Mouse (Mus musculus): ENCODE measurements at regions not wholly inside any gene's neighbourhood (a gene's known extent, or its start where the extent isn't known, plus 50 kb on each side); places are given as distances from the start of the nearest gene placed in this dataset.

DNA sequence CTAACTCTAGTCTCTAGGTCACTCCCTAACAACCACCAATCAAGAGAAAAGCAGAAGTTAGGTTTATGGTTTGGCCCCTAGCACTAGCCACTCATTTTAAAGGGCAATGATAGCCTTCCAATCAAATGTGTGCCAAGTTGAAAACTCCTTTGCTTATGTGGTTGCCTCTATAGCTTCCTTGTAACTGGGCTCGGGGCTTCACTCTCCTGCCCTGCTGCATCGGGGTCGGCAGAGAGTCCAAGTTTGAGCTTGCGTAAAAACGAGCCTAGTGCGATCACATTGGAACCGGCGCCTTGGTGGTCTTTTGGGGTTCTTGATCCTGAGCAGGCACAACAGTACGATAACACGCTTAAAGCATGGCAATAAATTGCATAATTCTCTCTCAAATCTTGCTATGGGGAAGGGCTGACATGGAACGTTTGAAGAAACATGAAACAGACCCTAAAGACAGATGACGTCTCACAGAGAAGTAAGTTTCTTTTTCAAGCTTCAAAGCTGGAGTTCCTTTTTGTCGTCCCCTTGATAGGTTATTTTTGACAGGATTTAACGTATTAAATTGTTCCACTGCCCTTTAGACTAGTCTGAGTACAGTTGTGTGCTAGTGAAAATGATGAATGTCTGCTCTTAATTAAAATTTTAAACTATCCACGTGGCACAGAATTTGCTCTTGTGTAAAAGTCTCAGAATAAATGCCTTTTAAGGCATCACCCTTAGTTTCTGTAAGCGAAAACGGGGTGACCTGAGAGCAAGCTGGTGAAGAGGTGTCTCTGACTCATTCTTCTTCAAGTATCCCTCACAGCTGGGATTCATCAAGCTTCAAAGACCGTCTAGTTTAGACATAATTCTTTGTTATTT lies 52.0 kb downstream of the 4930426L09Rik start:
- DNase-seq: no peak

DNA sequence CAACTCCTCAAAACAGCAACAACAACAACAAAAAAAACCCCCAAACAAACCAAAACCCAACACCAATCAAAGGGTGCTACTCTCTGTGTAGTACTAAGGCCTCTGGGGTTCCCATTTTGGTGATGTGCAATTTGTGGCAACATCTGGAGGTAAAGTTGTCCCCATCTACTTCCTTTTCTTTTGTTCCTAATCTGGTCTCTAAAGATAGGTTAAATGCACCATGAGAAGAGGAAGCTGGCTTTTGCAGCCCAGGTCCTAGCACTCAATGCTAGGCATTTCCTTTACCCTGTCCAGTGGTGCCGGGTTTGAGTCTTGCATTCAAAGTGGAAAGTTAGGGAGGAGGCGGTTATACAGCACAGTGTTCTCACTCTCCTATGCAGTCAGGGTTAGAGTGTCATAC lies 57.4 kb downstream of the 4930426L09Rik start:
- no peak for DNase-seq

DNA sequence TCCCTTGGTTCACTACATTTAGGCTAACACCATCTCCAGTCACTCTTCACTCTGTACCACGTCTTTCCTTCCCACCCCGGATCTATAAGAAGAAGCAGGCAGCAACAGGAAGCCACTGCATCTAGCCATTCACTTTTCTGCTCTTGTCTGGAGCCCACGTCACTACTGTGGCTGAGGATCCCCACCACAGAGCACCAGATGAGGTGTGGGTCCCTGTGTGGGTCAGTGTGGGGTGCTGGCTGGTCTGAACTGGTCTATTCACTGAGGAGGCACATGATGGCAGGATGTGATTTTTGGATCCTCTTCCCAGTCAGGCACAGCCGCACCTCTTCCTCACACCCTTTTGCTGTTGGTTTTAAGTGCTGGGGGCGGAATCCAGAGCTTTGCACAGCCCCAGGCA lies 59.7 kb downstream of the 4930426L09Rik start:
- no peak for DNase-seq

DNA sequence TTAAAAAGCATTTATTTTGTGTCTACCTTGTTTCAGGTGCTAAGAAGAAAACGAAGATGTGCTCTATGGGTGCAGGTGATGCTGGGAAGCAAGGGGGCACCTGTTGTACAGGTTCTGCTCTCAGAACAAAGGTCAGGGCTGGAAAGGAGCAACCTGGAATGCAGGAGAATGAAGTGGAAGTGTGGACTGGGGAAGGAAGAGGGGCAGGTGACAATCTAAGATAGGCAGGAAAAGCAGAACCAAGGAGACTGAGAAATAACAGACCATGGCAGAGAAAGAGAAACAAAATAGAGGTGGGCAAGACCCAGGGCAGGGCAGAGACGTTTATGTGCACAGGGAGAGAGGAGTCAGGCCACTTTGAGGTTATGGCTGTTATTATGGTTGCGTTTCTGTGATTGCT lies 60.6 kb downstream of the 4930426L09Rik start:
- no peak for DNase-seq

DNA sequence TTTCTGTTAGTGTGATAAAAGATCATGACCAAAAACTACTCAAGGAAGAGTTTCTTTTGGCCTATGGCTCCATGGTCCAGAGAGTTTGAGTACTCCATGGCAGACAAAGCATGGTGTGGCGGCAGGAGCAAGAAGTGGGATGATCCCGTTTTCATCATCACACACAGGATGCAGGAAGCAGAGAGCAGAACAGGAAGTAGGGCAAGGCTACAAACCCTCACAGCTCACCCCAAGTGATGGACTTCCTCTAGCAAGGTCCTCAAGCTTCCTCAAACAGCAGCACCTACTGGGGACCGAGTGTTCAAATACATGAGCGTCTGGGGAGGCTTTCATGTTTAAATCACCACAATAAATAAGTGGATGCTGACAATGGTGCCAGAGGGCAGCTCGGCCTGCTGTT lies 61.1 kb downstream of the 4930426L09Rik start:
- no peak for DNase-seq

DNA sequence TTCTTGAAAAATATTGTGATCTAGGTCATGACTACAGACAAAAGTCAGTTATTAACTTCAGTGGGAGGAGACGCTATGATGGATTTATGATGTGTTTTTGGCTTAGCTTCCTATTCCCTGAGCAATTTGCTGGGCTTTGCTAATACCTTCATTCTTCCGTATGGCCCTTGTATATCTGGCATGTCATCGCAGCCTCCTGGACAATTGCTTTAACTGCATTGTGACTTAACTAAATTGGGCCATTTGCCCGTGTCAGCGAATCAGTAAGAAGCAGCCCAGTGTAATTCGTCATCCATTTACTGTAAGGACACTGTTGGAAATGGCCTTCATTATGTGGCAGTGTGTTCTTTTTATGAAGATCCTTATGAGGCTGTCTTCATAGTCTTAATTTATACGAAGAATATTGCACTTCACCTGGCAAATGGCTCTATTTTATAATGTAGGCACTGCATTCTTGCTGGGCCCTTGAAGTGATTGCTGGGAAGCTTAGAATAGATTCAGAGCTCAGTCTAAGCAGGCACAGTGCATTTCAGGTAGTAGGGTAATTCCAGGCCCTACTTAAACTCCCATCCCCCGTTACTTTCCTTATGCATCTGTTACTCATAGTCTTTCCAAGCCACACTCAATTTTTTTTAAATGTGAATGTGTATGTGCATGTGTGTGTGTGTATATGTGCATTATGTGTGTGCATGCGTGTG lies 62.2 kb downstream of the 4930426L09Rik start:
- DNase-seq: no peak

DNA sequence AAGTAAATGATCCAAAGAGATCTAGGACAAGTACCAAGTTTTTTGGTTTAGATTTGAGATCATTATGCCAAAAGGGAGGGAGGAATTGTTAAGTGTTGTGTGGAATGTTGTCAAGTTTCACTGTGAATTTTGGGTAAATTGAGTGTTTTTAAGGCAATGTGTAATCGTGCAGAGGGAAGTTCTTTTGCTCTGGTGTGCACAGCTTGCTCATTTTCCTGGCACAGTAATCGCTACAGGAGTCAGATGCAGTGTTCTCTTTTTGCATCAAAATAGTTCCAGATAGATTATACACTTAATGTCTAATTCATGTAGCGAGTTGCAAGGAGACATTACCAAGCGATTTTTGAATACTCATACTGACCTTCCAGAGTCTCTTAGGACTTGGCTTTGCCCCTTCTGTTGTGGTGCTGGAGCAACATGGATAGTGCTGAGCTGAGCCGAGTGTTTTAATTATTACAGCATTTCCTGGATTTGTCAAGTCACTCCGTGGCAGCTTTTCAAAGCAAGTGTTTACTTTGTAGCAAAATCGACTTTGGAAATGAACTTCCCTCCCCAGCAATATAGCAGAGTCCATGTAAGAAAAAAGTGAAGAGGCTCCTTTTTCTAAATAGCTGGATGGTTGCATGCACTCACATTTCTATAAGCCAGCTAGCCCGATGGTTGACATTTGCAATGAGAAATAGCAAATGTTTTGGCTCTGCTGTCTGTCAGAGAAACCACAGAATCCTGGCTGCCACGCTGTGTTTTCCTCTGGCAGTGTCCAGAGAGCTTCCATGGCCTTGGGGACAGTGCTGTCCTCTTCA lies 66.6 kb downstream of the 4930426L09Rik start:
- DNase-seq: no peak

DNA sequence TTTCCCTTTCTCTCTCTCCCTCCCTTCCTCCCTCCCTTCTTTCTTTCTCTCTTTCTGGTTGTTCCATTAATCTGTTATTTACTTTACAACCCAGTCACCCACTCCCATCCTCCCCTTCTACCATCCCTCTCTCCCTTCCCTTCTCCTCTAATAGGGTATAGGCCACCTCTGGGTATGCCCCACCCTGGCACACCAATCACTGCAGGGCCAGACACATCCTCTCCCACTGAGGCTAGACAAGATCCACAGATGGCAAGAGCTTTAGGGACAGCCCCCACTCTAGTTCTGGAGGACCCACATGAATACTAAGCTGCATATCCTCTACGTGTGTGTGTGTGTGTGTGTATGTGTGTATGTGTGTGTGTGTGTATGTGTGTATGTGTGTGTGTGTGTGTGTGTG lies 67.4 kb downstream of the 4930426L09Rik start:
- DNase-seq: no peak

DNA sequence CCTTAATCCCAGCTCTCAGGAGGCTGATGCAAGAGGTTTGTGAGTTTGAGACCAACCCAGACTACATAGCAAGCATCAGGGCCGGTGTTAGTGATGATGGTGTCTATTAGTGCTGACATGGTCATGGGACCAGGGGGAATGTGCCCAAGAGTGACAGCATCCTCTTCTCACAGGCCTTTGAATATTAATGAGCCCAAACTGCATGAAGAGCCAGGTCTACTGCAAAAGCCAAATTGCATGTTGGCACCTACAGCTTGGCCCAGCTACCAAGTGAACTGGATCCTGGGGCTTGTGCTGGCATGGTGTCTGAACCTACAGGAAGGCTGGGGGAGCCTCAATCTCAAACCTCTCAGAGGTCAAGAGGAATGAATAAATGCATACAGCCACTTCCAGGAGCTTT lies 70.0 kb downstream of the 4930426L09Rik start:
- DNase-seq: no peak

DNA sequence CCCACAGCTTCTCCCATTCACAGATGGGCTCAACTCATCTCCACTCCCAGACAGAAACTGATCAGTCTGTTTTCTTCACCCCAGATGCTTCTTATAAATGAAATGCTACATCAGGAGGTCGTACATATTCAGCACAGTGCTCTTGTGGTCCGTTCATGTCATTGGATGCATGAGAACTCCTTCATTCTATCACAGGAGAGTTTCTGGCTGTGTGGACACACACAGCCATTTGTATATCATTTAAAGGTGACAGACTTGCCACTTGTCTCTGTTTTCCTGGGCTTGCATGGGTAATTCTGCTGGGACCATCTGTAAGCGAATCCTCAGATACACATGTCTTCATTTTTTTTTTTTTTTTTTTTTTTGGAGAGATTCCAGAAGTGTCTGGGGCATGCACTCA lies 85.7 kb downstream of the 4930426L09Rik start:
- no peak for DNase-seq

DNA sequence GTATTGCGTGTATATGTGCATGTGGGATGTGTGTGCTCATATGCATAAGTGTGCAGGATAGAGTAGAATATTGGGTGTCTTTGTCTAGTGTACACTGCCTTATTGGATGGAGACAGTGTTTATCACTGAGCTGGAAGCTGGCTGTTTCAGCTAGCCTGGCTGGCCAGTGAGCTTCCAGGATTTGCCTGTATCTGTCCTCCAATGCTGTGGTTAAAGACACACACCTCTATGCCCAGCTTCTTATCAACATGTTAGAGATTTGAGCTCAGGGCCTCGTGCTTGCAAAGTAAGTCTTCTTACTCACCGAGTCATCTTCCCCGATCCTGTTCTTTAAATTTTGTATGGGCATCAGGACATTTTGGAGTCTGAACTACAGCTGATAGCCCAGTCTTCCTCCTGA lies 87.0 kb downstream of the 4930426L09Rik start:
- no peak for DNase-seq

DNA sequence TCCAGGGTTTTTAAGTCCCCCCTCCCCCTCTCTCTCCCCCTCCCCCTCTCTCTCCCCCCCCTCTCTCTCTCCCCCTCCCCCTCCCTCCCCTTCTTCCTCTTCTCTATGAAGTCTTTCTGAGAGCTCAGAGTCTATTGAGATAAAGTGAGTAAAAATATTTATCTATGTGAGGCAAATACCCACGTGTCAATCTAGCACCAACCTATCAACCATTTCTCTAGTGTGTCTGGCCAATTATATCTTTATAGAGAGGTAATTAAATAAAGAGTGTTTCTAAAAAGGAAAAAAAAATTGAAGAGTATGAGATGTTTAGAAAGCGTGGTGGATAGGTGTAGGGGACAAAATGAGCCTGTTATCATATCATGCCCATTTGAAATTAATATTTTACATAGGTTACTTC lies 88.0 kb downstream of the 4930426L09Rik start:
- no peak for DNase-seq

DNA sequence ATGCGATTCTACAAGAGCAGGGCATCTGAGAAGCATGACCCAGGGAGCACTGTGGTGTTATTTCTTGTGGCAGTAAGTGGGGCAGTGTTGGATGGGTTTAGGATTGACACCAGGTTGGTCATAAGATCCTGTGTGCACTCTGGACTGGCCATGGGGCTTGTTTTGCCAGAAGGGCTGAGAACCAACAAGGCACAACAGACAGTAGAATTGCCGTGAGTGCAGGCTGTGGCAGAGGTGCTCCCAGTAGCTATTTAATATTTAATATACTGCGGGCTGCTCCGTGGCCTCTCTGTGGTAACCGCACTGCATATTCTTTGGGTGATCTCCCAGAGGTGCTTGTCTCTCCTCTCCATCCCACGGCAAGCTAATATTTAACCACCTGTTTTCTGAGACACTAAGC lies 88.5 kb downstream of the 4930426L09Rik start:
- DNase-seq: no peak

DNA sequence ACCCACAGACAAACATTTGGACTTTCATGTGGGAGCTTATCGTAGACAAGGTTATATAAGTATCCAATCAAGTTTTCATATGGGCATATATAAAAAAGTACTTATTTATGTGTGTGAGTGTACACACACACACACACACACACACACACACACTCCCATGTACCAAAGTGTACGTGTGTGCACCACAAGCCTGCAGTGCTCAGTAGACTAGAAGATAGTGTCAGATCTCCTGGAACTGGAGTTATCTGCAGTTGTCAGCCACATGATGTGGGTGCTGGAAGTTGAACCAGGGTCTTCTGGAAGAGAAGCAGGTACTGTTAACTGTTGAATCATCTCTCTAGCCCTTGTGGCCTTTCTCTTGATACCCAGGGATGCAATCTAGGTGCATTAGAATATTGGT lies 99.7 kb upstream of the Armc3 start:
- no peak for DNase-seq

DNA sequence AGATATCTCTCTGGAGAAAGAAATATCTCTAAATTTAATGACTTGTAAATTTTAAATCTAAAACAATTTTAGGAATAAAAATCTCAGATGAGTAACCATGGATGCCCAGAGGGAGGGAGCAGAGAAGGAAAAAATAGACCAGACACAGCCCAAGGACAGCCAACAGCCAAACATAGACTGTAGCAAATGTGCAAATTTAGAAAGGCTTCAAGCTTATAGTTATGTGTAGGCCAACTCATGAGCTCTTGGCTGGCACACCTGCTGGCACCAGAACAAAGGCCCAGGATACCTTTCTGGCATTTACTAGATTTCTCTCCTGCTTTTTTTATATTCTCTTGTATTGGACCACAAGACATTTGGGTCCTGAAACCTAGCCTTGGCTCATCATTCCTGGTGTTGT lies 90.3 kb upstream of the Armc3 start:
- DNase-seq: no peak

DNA sequence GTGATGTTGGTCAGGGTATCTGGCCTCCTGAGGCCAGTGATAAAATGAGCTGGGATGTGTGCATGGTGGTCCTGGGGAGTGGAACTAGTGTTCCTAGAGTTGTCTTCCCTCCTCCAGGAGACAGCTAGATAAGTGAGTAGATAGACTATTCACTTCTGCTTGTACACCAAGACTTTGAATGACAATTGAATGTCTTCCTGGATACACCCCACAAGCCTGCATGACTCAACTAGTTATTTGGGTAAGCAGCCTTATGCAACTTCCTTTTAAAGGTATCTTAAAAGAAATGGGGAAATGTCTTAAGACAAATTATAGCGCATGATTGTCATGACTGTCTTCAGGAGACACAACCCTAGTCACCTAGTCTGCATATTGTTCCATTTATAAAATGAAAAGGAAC lies 79.2 kb upstream of the Armc3 start:
- DNase-seq: no peak

DNA sequence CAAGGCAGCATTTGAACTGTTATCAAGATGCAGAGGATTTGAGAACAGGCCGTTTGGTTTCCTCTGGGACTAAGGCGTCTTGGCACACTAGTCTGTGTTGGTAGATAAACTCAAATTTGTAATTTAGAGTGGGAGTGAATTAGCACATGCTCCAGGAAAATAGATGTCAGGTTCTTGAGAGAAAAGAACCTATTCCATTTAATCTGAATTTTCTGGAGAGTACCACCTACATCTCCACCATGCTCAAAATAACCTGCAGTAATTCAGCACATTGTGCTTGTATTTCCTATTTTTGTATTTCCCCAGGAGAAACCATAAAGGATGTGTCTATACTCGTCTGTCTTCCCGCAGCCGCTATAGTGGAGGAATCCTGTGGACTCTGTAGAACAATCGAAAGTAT lies 66.2 kb upstream of the Armc3 start:
- no peak for DNase-seq

DNA sequence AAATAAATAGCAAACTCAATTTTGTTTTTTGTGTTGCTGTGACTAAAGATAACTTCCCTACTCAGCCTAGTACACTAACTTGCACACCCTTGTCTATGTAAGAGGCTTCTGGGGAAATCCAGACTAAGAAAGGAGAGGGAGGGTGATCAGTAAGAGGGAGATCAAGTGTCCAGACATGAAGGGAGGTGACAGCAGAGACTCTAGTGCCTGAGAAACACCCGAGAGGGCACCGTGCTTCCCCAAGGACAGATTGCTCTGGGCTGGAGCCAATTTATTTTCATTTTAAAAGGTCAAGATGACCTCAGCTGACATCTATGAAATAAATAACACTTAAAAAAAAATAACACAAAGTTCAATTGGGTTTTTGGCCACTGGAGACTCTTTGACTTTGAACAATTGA lies 56.5 kb upstream of the Armc3 start:
- no peak for DNase-seq

DNA sequence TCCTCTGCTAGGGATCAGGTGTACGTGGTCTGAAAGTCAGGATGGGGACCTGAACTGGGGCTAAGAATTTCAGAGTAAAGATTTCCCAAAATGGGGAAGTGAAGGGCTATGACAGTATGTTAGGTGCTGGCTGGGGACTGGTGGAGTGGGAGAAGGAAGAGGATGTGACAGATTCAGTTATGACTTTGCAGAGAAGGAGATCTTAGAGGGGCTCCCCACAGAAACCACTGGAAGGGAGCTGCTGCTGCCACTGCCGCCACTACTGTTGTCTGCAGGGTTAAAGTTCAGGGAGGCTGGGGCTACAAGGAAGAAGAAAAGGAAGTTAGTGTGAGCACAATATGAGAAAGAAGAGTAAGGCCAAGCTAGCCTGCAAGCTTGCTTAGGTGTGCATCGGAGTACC lies 53.7 kb upstream of the Armc3 start:
- DNase-seq: no peak

DNA sequence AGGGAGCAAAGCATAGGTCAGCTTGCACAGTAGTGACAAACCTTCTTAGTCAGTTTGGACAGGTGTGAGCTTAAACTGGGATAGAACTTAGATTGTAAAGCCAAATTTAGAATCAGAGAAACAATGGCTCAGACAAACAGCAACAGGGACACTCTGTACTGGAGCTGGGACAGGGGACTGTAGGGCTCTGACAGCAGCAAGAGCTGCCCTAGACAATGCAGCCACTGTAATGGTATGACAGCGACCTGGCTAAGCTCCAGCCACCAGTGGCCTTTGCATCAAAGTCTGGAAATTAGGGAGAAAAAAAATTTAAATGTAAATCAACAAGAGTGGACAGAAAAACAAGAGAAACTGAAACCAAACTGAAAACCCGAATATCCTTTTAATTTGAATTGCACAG lies 53.2 kb upstream of the Armc3 start:
- peak; percentile 13 for DNase-seq

DNA sequence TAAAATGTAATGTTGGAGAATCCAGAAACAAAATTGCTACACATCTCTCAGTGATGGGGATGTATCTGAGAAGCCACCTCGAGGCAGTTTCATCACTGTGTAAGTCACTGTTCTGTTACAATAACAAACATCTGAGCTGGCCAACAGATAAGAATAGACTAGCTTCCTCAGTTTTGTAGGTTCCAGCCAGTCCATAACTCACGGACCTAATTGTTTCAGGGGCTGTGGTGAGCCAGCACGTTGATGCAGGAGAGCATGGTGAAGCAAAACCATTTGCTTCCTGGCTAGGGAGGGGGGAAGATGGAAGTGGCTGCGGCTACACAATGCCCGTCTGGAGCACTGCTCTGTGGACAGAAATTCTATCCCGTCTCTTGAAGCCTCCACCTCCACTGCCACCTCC lies 52.8 kb upstream of the Armc3 start:
- no peak for DNase-seq

DNA sequence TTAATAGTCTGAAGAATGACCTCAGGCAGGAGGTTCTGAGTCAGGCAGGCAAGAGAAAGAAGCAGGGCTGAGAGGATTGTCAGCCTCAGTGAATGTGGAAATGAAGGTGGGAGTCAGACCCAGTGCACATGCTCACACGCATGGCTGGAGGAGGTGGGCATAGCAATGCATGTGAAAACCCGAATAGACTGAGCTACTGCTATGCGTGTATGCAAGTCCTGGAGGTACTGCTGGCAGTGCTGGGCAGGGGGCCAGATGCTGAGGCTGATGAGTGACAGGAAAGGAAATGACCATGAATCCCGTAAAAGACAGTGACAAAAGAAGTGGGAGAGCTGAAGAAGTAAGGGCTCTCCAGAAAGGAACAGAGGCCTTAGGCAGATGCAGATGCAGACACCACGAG lies 50.3 kb upstream of the Armc3 start:
- DNase-seq: no peak
